Mouse (Mus musculus): ENCODE results near the gene Atg7. TPM values are rescaled to one million over a fixed set of nuclear protein-coding genes. Genes with fewer than 3 reads are reported as not detected.

Atg7 gene
- polyA plus RNA-seq, 1 experiment from 2014 or later, result 18.7 TPM

GRCm38 (mm10) chr6:114659278-114659991 lies 16.5 kb downstream of the Atg7 start:
- WGBS, result 59% methylated on average over 4 of the region's 4 CpGs
- no peaks in the 10 kb centered on the region for H3K4me1 ChIP-seq
- no peak overlapping the region for H3K27ac ChIP-seq
- no peak overlapping the region for H3K4me3 ChIP-seq
- H3K36me3 ChIP-seq, result no peaks in the 10 kb centered on the region
- no peaks in the 10 kb centered on the region for H3K9me3 ChIP-seq
- H3K9ac ChIP-seq, result no peak overlapping the region
- no peak overlapping the region for H3K4me2 ChIP-seq (replicated peaks)
- no peaks in the 10 kb centered on the region for H3K27me3 ChIP-seq
- ATAC-seq (ENCODE audit: low FRiP score, low read depth), result no peak

- 33% methylated on average over 5 of the region's 5 CpGs for WGBS
- Histone ChIP-seq H3K9me3 (no peaks in the 10 kb centered on the region), H3K4me1 (no peaks in the 10 kb centered on the region), H3K27me3 (no peaks in the 10 kb centered on the region), H3K36me3 (no peaks in the 10 kb centered on the region), H3K27ac (no peak overlapping the region), H3K9ac (no peak overlapping the region), H3K4me2 (replicated peaks) (no peak overlapping the region), H3K4me3 (no peak overlapping the region)
- no peak for ATAC-seq (ENCODE audit: low FRiP score, low read depth)
Measured at GRCm38 (mm10) chr6:114659992-114660800, 17.3 kb downstream of the Atg7 start.

- ATAC-seq (ENCODE audit: low FRiP score, low read depth), result no peak
- Histone ChIP-seq H3K9me3 (no peaks in the 10 kb centered on the region), H3K4me1 (no peaks in the 10 kb centered on the region), H3K4me3 (no peak overlapping the region), H3K36me3 (no peaks in the 10 kb centered on the region), H3K27me3 (no peaks in the 10 kb centered on the region), H3K9ac (no peak overlapping the region), H3K4me2 (replicated peaks) (no peak overlapping the region), H3K27ac (no peak overlapping the region)
- WGBS, result 83% methylated on average over 2 of the region's 2 CpGs
Measured at GRCm38 (mm10) chr6:114663707-114664106, 20.8 kb downstream of the Atg7 start.

GRCm38 (mm10) chr6:114664716-114665115 lies 21.8 kb downstream of the Atg7 start:
- Histone ChIP-seq H3K4me1 (no peaks in the 10 kb centered on the region), H3K27ac (no peak overlapping the region), H3K4me2 (replicated peaks) (no peak overlapping the region), H3K4me3 (no peak overlapping the region), H3K9me3 (no peaks in the 10 kb centered on the region), H3K27me3 (no peaks in the 10 kb centered on the region), H3K9ac (no peak overlapping the region), H3K36me3 (no peaks in the 10 kb centered on the region)
- no peak for ATAC-seq (ENCODE audit: low FRiP score, low read depth)
- 72% methylated on average over 2 of the region's 2 CpGs for WGBS

GRCm38 (mm10) chr6:114667518-114667917 lies 24.6 kb downstream of the Atg7 start:
- 90% methylated on average over 6 of the region's 6 CpGs for WGBS
- no peaks in the 10 kb centered on the region for H3K9me3 ChIP-seq
- ATAC-seq (ENCODE audit: low FRiP score, low read depth), result no peak
- H3K4me2 ChIP-seq (replicated peaks), result no peak overlapping the region
- no peaks in the 10 kb centered on the region for H3K4me1 ChIP-seq
- no peak overlapping the region for H3K27ac ChIP-seq
- H3K36me3 ChIP-seq, result no peaks in the 10 kb centered on the region
- no peak overlapping the region for H3K4me3 ChIP-seq
- H3K27me3 ChIP-seq, result no peaks in the 10 kb centered on the region
- no peak overlapping the region for H3K9ac ChIP-seq

GRCm38 (mm10) chr6:114674771-114675170 lies 31.9 kb downstream of the Atg7 start:
- ATAC-seq (ENCODE audit: low FRiP score, low read depth), result no peak
- Histone ChIP-seq H3K27me3 (no peaks in the 10 kb centered on the region), H3K9me3 (peaks cover 5% of the 10 kb centered on the region; the same call in 1 of the 2 replicates)

DNA sequence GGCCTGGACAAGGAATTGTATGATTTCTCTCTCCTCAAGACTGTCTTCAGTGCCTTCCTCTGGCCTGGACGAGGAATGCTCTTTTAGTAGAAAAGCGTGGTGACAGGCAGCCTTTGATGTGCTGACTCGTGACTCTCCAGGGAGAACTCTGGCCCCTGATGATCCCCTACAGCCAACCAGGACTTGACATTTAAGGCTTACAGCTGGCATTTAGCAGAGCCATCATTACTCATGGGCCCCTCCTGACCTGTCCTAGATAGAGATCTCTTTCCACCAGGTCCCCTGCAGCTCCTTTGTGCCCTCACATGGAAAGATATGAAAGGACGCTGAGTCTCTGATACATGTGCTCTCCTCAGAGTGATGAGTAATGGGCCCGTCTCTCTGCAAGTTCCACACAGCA lies 33.2 kb downstream of the Atg7 start:
- no peak overlapping the region for H3K9ac ChIP-seq
- ATAC-seq (ENCODE audit: low FRiP score, low read depth), result no peak
- 44% methylated on average over 5 of the region's 5 CpGs for WGBS
- peaks cover 5% of the 10 kb centered on the region; the same call in 1 of the 2 replicates for H3K9me3 ChIP-seq
- no peaks in the 10 kb centered on the region for H3K4me1 ChIP-seq
- no peak overlapping the region for H3K27ac ChIP-seq
- no peaks in the 10 kb centered on the region for H3K27me3 ChIP-seq
- peaks cover 35% of the 10 kb centered on the region for H3K36me3 ChIP-seq
- H3K4me2 ChIP-seq (replicated peaks), result no peak overlapping the region
- H3K4me3 ChIP-seq, result no peak overlapping the region

More at GRCm38 (mm10) chr6:114674771-114675170, 31.9 kb downstream of the Atg7 start:
- H3K36me3 ChIP-seq, result peaks cover 24% of the 10 kb centered on the region
- no peak overlapping the region for H3K9ac ChIP-seq
- H3K27ac ChIP-seq, result no peak overlapping the region
- H3K4me3 ChIP-seq, result no peak overlapping the region
- H3K4me1 ChIP-seq, result no peaks in the 10 kb centered on the region
- H3K4me2 ChIP-seq (replicated peaks), result no peak overlapping the region

- no peak for ATAC-seq (ENCODE audit: low FRiP score, low read depth)
- Histone ChIP-seq H3K9me3 (no peaks in the 10 kb centered on the region), H3K4me3 (no peak overlapping the region), H3K27ac (no peak overlapping the region), H3K36me3 (peaks cover 23% of the 10 kb centered on the region), H3K4me2 (replicated peaks) (no peak overlapping the region), H3K4me1 (no peaks in the 10 kb centered on the region), H3K9ac (no peak overlapping the region), H3K27me3 (no peaks in the 10 kb centered on the region)
- WGBS, result 60% methylated on average over 9 of the region's 9 CpGs
Measured at GRCm38 (mm10) chr6:114682092-114682711, 39.3 kb downstream of the Atg7 start.

GRCm38 (mm10) chr6:114683741-114684140 lies 40.8 kb downstream of the Atg7 start:
- Histone ChIP-seq H3K4me3 (no peak overlapping the region), H3K9me3 (no peaks in the 10 kb centered on the region), H3K9ac (no peak overlapping the region), H3K4me2 (replicated peaks) (no peak overlapping the region), H3K4me1 (no peaks in the 10 kb centered on the region), H3K27ac (no peak overlapping the region), H3K27me3 (no peaks in the 10 kb centered on the region), H3K36me3 (peaks cover 16% of the 10 kb centered on the region)
- WGBS, result 78% methylated on average over 1 of the region's 1 CpGs
- no peak for ATAC-seq (ENCODE audit: low FRiP score, low read depth)

- Histone ChIP-seq H3K4me3 (no peak overlapping the region), H3K27ac (no peak overlapping the region), H3K36me3 (peaks cover 16% of the 10 kb centered on the region), H3K4me2 (replicated peaks) (no peak overlapping the region), H3K4me1 (no peaks in the 10 kb centered on the region), H3K9ac (no peak overlapping the region), H3K9me3 (no peaks in the 10 kb centered on the region), H3K27me3 (no peaks in the 10 kb centered on the region)
- no peak for ATAC-seq (ENCODE audit: low FRiP score, low read depth)
- 36% methylated on average over 3 of the region's 3 CpGs for WGBS
Measured at GRCm38 (mm10) chr6:114684407-114684806, 41.5 kb downstream of the Atg7 start.

GRCm38 (mm10) chr6:114685412-114685811 lies 42.5 kb downstream of the Atg7 start:
- Histone ChIP-seq H3K27ac (no peak overlapping the region), H3K27me3 (no peaks in the 10 kb centered on the region), H3K36me3 (peaks cover 8% of the 10 kb centered on the region), H3K4me1 (peaks cover 1% of the 10 kb centered on the region; the same call in 1 of the 2 replicates), H3K4me2 (replicated peaks) (no peak overlapping the region), H3K4me3 (no peak overlapping the region), H3K9me3 (no peaks in the 10 kb centered on the region), H3K9ac (no peak overlapping the region)
- 82% methylated on average over 1 of the region's 1 CpGs for WGBS
- ATAC-seq (ENCODE audit: low FRiP score, low read depth), result no peak

GRCm38 (mm10) chr6:114687035-114687434 lies 44.1 kb downstream of the Atg7 start:
- Histone ChIP-seq H3K4me3 (no peak overlapping the region), H3K27me3 (no peaks in the 10 kb centered on the region), H3K9ac (no peak overlapping the region), H3K4me2 (replicated peaks) (no peak overlapping the region), H3K27ac (no peak overlapping the region), H3K36me3 (no peaks in the 10 kb centered on the region), H3K4me1 (peaks cover 4% of the 10 kb centered on the region; the same call in 1 of the 2 replicates), H3K9me3 (no peaks in the 10 kb centered on the region)
- 96% methylated on average over 1 of the region's 1 CpGs for WGBS
- no peak for ATAC-seq (ENCODE audit: low FRiP score, low read depth)
